Mouse (Mus musculus): ENCODE measurements around the gene Fndc11. TPM values are rescaled to one million over a fixed set of nuclear protein-coding genes. Genes with fewer than 3 reads are reported as not detected.

Gene Fndc11
- total and polyA plus RNA-seq, 3 experiments: 0.59 TPM; not detected in 2

- TF ChIP-seq POLR2AphosphoS2 (IDR thresholded peaks at IDR 0.05; ENCODE audit: low read depth, low read length): no peak
- H3K36me3 ChIP-seq (replicated peaks in 1 of 2; ENCODE audit: control insufficient read depth in 1 of 2, insufficient read depth in 1 of 2, low read length in 1 of 2): no peaks in the 10 kb centered on the region
- H3K4me3 ChIP-seq (replicated peaks in 1 of 3; ENCODE audit: low read depth in 2 of 3, low read length in 2 of 3, poor library complexity in 1 of 3): no peak overlapping the region
- H3K9ac ChIP-seq (ENCODE audit: insufficient read depth, low read depth): no peak overlapping the region
- no peaks in the 10 kb centered on the region for H3K79me2 ChIP-seq (replicated peaks; ENCODE audit: control insufficient read depth, extremely low read depth, insufficient read depth, poor library complexity, severe bottlenecking)
- no peaks in the 10 kb centered on the region for H3K9me3 ChIP-seq (replicated peaks; ENCODE audit: low read length)
- H3K27me3 ChIP-seq (replicated peaks): peaks cover 5% of the 10 kb centered on the region
- H3K4me1 ChIP-seq (ENCODE audit: control insufficient read depth in 1 of 2, insufficient read depth in 2 of 2): peaks cover 0 to 2% of the 10 kb centered on the region in 2 experiments; a peak in 1 of 4 replicates
- in situ Hi-C loops (cut with MboI; ENCODE audit: low pct_ligation_motif_present, low pct_unique_long_range_greater_than_20kb, low sequenced_read_pairs) (loop anchor here (25.0 kb wide), 1 partner anchor 309 kb away; the partner anchor contains the start of genes Abhd16b and Tpd52l2), dilution Hi-C loops (cut with MboI; ENCODE audit: extremely low pct_ligation_motif_present, extremely low pct_unique_long_range_greater_than_20kb, low sequenced_read_pairs) (no loop called here)
- no peak overlapping the region for H3K4me2 ChIP-seq (ENCODE audit: insufficient read depth, low read depth, poor library complexity, severe bottlenecking)
- DNase-seq (ENCODE audit: extremely low read depth): no peak
- no peak overlapping the region for H3K27ac ChIP-seq (ENCODE audit: insufficient read depth, low read depth)
Observed at GRCm38 (mm10) chr2:181178471-181178870, 41.3 kb upstream of the Fndc11 start.

DNA sequence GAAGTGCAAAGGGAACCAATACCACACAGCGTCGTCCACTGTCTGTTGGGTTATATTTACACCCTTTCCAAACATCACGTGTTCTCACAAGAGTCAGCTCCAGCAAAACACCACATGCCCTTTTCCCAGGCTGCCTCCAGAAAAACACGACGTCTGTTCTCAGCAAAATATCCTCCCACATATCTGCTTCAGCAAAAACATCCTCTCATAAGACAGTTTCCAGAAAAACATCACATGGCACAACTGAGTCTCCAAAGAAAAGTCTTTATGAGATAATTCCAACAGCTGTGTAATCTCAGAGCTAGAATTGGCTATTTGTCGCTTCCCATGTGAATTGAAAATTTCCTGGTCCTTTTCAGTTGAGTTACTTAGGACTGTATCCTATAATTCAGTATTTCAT is 38.9 kb upstream of the Fndc11 start:
- dilution Hi-C loops (cut with MboI; ENCODE audit: extremely low pct_ligation_motif_present, extremely low pct_unique_long_range_greater_than_20kb, low sequenced_read_pairs) (no loop called here), in situ Hi-C loops (cut with MboI; ENCODE audit: low pct_ligation_motif_present, low pct_unique_long_range_greater_than_20kb, low sequenced_read_pairs) (loop anchor here (10.0 to 25.0 kb wide), 3 partner anchors 144 to 306 kb away; partner anchors contain the start of genes Abhd16b, Arfrp1, Tpd52l2 and Zgpat)
- H3K79me2 ChIP-seq (replicated peaks; ENCODE audit: control insufficient read depth, extremely low read depth, insufficient read depth, poor library complexity, severe bottlenecking): no peaks in the 10 kb centered on the region
- no peak overlapping the region for H3K27ac ChIP-seq (ENCODE audit: insufficient read depth, low read depth)
- H3K4me3 ChIP-seq (replicated peaks in 1 of 3; ENCODE audit: low read depth in 2 of 3, low read length in 2 of 3, poor library complexity in 1 of 3): no peak overlapping the region
- H3K4me1 ChIP-seq (ENCODE audit: control insufficient read depth in 1 of 2, insufficient read depth in 2 of 2): peaks cover 2 to 6% of the 10 kb centered on the region in 2 experiments; a peak in 1 of 4 replicates
- DNase-seq (ENCODE audit: extremely low read depth): no peak
- H3K4me2 ChIP-seq (ENCODE audit: insufficient read depth, low read depth, poor library complexity, severe bottlenecking): no peak overlapping the region
- H3K36me3 ChIP-seq (replicated peaks in 1 of 2; ENCODE audit: control insufficient read depth in 1 of 2, insufficient read depth in 1 of 2, low read length in 1 of 2): no peaks in the 10 kb centered on the region
- TF ChIP-seq MAFK (IDR thresholded peaks at IDR 0.05; ENCODE audit: insufficient replicate concordance, low read length) (no peak), MXI1 (IDR thresholded peaks at IDR 0.05; ENCODE audit: low read depth, low read length) (no peak), NRF1 (IDR thresholded peaks at IDR 0.05; ENCODE audit: low read depth, low read length) (no peak), ZC3H11A (IDR thresholded peaks at IDR 0.05; ENCODE audit: low read depth, low read length) (no peak), POLR2A (IDR thresholded peaks at IDR 0.05; ENCODE audit: low read depth, low read length) (no peak), SMC3 (IDR thresholded peaks at IDR 0.05; ENCODE audit: low read depth, low read length) (no peak), NELFE (IDR thresholded peaks at IDR 0.05; ENCODE audit: low read depth, low read length) (no peak), ZMIZ1 (IDR thresholded peaks at IDR 0.05; ENCODE audit: low read depth, low read length) (no peak), MEF2A (IDR thresholded peaks at IDR 0.05; ENCODE audit: borderline replicate concordance, low read depth, low read length) (no peak), MYC (IDR thresholded peaks at IDR 0.05; ENCODE audit: low read depth, low read length) (no peak), TBP (conservative IDR thresholded peaks at IDR 0.05; ENCODE audit: low read depth, low read length) (no peak), RCOR1 (conservative IDR thresholded peaks at IDR 0.05; ENCODE audit: low read depth, low read length) (no peak), USF1 (IDR thresholded peaks at IDR 0.05; ENCODE audit: low read depth, low read length) (no peak)
- H3K9me3 ChIP-seq (replicated peaks; ENCODE audit: low read length): no peaks in the 10 kb centered on the region
- no peaks in the 10 kb centered on the region for H3K27me3 ChIP-seq (replicated peaks)
- H3K9ac ChIP-seq (ENCODE audit: insufficient read depth, low read depth): no peak overlapping the region
